Mouse (Mus musculus) adrenal gland, postnatal 10 days (tissue): ENCODE measurements at regions not wholly inside any gene's neighbourhood (a gene's known extent, or its start where the extent isn't known, plus 50 kb on each side); places are given as distances from the start of the nearest gene placed in this dataset.
A peak's percentile ranks its signal among the peaks of the same experiment; 100 is the strongest.

ENCODE experiments used
- DNase-seq: peaks from one replicate; pipeline ENCODE4 v3.0.0; 2021; ENCODE audit warnings: mixed read lengths

DNA sequence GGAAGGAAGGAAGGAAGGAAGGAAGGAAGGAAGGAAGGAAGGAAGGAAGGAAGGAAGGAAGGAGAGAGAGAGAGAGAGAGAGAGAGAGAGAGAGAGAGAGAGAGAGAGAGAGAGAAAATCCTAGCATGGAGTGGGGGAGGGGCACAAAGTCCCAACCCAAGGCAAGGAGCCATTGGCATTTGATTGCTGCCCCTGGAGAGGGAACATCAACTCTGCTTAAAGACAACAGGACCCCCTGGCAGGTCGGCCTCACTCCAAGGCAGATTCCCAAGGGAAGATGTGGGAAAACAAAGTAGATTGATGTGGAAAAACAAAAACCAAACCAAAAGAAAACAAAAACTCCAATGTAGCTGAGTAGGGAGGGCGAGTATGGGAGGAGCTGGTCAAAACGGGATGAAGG, 49.9 kb upstream of the Fzd10 start:
- no peak for DNase-seq

DNA sequence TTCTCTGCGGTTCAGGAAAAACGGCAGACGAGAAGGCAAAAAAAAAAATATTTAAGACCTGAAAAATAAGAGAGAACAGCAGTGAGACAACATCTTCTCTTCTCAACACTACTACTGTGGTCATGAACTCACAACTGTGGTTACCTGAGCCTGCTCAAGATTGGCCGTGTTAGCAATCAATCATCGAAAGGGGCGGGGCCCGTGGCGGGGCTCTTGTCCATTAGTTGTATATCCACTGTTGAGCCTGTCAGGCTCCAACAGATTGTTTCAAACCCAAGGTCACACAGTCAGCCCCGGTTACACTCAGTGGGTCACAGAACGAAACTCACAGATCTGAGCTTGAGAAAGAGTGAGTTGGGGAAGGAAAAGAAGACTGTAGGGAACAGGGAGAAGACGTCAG, 50.8 kb upstream of the Fzd10 start:
- no peak for DNase-seq

DNA sequence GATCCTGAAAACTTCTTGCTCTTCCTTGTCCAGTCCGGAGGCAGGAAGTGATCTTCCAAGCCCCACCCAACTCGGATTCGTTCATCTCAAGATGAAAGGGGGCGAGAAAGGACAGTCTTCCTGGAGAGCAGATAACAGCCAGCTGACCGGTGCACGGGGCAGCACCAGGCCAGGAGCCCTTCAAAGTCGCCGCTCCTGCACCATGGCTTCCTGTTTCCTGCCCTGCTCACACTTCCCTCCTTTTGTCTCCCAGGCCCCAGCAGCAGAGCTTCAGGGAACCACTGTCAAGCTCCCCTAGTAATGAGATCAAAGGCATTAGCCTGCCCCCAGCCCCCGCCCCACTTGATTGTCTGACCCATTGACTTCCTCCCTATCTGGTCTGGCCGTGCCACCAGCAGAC, 58.6 kb upstream of the Fzd10 start:
- DNase-seq = no peak

DNA sequence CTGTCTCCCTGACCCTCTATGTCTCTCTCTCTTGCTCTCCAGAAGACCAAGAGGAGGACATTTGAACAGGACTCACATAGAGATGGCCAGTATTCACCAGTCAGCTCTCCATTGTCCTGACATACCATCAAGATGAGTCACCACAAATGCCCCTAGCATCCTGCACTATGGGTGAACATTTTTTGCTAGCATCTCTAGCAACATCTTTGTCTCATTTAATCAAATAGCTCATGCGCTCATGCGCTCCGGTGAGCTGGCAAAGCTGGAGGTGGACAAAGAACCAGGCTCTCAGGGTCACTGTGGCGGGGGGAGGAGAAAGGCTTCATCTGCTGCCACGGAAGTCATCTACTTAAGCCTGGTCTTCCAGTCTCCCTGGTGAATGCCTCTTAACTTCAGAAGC, 62.0 kb upstream of the Fzd10 start:
- DNase-seq = no peak

DNA sequence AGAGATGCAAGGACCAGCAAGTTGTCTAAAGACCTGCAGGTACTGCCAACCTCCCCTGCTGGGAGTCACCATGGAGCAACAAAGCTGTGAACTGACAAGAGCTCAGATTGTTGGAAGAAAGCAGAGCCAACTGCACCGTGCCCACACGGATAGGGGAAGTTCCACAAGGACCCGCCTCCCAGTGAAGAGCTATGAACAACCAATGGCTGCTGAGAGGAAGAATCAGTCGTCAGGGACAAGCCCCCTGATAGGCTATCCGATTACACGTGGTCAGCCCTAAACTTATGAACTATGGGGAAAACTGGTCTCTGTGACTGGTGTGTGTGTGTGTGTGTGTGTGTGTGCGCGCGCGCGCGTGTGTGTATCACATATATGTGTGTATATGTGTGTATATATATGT, 63.4 kb upstream of the Fzd10 start:
- no peak for DNase-seq

DNA sequence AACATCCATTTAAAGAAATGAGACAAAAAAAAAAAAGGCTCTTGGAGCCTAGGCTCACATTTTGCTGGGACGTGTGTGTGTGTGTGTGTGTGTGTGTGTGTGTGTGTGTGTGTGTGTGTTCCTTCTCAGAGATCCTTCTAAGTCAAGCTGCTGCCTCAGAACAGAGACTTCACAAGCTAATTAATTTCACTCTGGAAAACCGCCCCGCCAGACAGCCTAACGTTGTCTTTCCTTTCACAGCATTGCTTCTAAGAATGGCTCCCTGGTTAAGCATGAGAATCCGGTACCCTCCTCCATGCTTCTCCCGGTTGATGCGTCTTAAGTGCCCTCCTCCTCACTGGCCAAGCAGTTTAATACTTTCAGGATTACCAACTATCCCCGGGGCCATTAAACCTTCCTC, 64.3 kb upstream of the Fzd10 start:
- no peak for DNase-seq

DNA sequence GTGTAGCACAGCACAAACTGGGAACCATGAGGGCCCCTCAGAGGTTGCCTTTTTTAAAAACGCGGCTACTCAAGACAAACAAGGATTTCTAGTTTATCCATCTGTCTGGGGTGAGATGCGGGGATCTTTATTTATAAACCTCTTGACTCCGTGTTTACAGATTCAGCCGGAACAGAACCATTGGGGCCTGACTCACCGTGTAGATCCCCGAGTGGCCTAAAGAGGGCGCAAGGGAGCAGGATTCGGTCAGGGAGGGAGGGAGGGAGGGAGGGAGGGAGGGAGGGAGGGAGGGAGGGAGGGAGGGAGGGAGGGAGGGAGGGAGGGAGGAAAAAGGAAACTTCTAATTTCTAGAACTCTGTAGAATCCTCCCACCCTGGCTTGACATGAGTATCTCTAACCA, 73.4 kb upstream of the Fzd10 start:
- DNase-seq = peak; percentile 65

DNA sequence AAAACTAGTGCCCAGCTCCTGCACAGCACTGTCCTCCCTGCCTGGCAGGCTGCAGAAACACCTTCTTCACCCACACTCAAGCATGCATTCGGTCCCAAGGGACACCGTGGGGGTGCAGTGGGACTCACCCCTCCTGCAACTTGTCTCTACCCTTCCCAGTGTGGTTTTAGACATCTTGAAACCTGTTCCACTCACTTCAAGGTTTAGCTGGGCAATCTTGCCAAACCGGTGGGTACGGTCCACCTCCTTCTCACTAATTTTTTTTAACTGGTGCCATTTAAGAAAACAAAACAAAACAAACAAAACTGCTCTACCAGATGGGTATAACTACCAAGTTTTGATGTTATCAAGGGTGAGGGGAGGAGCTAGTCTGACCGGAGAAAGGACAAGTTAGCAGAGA, 74.2 kb upstream of the Fzd10 start:
- DNase-seq = no peak

DNA sequence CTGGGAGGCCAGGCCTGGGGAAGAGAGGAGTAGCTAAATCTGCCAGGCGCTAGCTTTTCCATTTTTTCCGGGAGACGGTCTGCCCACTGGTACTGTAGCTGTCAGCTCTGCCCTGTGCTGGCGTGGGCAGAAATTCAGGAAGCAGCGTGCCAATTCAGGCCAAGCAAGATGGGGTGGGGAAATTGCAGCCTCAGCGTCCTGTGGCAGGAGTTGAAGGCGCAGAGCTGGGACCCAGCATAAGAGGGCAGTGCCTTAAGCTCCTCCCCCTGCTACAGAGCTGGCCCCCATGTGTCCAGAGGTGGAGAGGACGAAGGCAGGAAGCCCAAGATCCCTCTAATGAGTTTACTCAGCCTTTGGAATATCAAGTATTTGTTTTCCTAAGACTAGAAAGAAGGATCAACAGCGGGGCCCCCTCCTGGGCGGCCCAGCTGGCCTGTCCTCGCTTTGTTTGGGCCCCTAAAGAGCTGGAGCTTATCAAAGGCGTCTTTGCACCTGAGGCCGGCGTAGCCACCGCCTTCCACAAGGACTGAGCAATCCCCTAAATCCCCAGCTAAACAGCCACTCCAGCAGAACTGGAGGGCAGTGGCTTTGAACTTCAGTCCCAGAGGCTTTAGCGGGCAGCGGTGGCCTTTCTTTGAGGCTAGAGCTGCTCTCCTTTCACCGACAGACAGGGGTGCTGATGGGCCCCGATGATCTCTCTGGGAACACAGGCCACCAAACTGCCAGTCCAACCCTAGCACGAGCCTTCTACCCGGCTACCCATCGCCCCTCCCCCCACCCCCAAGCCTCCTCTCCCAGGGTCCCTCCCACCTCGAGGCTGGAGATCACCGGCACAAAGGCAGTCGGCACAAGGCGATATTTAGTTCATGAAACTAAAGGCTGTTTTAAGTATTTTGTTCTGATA, 76.0 kb upstream of the Fzd10 start:
- no peak for DNase-seq

DNA sequence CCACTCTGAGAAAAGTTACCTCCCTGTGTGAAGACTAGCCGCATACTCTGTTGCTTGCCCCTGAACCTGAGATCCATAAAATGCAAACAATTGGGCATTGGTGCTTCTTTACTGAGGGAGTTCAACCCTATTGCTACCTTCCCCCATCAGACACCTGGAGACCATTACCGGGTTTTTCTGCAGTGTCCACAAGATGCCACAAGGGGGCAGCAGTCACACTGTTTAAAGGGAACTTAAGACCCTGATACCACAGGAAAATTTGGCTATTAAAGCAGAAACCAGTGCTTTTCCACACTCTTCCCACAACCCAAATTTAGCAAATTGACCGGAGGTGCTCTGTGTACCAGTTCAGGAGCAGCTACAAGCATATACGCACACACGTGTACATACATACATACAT, 78.0 kb upstream of the Fzd10 start:
- DNase-seq = peak; percentile 56

DNA sequence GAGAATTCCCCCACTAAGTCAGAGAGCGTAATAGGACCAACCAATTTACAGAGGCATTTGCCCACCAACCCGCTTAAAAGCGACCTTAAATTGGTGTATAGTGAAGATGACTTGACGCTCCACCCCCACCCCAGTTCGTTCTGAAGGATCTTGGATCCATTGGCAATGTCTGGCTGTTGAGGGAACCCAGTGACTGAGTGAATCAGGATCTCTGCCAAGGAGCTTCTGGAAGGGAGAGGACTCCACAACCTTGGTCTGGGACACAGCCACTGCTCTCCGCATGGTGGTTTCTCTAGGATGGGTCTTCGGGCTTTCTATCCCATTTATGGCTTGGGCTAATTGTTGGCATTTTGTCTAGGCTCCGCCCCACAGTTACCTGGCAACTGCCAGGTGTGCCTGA, 83.3 kb upstream of the Fzd10 start:
- no peak for DNase-seq

DNA sequence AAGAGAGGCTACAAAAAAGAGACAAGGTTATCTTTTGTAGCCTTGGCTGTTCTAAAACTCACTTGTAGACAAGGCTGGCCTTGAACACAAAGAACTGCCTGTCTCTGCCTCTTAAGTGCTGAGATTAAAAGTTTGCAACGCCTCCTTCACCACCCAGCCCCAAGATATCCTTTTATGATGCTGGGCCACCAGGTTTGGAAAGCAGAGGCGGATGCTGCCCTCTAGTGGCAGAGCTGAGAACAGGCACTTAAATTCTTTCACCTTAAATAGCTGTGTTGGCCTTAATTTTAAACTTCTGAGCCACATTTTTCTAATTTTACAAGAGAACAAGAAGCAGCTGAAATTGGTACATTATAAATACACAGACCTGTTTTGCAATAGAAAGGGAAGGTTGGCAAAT, 82.5 kb upstream of the Tmem132d start:
- DNase-seq = peak; percentile 27

DNA sequence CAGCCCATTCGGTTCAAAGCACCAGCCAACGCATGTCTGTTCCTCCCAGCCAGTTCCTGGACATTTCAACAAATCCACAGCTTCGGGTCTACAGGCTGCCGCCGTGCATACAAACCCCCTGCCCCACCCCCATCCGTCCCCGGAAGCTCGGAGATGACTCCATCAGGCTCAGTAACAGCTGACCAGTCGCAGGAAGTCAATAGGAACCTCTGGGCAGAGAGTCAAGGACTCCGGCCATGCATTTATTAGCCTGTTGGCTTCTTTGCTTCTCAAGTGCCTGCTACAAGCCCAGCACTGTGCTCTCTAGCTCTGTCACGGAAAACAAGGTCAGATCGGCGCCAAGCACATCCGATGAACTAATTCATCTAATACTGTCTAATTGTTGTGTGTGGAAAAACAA, 80.4 kb upstream of the Tmem132d start:
- DNase-seq = no peak

DNA sequence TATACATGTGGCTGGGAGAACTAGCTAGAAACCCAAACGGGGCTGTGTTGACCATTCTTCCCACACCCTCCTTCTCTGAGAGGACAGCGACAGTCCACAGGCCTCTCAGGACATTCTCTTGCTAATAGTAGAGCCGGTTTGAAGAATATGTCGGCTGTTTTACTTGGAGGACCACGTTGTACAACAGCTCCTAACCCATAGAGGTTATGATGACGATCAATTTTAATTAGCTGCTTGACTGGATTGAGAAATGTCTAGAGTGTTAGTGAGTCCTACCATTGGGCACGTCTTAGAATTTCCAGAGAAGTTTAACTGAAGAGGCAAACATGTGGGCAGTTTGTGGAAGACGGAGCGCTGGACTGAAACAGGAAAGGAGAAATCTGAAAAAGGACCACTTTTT, 79.7 kb upstream of the Tmem132d start:
- DNase-seq = no peak

DNA sequence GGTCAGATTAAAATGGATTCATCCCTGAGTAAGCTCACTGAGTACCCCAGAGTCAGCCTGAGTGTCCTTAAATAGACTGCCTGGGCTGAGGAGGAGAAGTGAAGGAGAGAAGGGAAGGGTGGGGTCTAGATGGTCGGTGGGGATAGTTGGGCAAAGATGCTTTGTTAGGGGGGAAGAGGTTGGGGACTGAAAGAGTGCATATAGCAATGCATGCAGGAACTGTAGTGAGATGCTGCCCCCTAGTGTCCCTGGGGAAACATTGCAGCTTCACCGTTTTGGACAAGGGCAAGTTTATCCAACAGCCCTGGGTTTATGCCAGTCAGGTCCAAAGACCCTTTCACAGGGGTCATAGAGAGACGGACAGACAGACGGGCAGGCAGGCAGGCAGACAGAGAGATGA, 71.6 kb upstream of the Tmem132d start:
- DNase-seq = peak; percentile 54

DNA sequence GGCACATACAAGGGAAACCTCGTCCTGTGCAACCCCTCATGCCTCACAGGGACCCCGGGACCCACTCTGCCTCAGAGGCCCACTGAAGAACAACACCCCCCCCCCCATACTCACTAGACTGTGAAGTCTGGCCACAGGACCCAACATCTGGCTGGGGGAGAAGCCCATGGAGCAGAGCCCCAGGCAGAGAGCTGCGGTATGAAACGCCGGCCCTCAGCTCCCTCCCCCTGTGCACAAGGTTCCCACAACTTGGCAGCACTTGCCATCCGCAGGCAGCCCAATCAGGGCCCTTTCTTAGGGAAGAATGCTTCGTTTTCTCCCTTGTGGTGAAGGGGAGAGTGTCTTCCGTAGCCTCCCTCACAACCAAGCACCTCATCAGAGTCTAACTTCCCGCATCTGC, 66.6 kb upstream of the Tmem132d start:
- DNase-seq = no peak

DNA sequence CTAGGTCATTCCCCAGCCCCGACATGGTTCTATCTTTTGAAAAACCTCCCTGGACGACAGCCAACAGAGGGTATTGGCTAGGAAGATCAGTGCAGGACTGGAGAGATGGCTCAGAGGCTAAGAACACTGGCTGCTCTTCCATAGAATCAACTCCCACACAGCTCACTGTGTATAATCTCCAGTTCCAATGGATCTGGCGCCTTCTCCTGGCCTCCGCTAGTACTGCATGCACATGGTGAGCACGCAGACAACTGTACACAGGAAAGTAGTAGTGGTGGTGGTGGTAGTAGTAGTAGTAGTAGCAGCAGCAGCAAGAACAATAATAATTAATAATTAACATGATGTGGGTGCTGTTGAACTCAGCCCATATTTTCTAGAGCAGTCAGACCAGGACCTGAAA, 66.2 kb upstream of the Tmem132d start:
- DNase-seq = peak; percentile 48

DNA sequence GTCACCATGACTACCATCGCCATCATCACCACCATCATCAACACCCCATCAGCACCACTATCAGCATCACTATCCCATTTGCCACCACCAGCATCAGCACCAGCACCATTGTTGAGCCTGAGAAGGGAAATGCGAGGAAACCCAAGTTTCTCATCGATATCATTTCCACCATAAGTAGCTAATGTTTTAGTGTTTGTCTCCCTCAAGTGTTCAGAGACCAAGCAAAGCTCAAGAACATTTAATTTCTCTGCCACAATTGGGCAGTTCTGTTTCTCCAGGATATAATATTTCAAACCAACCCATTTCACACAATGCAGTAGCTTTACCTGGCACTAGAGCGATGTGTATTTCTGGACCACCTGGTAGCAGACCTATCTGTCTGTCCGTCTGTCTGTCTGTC, 59.7 kb upstream of the Tmem132d start:
- no peak for DNase-seq

DNA sequence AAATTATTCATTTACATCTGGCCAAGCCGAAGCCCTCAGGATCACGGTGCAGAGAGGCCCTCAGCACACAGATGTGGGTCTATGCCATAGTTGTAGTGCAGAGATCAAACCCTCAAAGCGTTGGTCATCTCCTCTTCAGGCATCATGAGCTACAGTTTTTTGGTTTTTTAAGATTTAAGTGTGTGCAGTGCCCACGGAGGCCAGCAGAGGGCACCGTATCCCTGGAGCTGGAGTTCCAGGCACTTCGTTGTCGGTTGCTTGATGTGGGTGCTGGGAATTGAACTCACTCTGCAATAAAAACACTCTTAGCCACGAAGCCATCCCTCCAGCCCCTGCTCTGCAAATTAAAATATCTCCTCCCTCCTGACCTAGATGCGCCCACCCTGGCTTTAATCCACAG, 58.3 kb upstream of the Tmem132d start:
- peak; percentile 26 for DNase-seq

DNA sequence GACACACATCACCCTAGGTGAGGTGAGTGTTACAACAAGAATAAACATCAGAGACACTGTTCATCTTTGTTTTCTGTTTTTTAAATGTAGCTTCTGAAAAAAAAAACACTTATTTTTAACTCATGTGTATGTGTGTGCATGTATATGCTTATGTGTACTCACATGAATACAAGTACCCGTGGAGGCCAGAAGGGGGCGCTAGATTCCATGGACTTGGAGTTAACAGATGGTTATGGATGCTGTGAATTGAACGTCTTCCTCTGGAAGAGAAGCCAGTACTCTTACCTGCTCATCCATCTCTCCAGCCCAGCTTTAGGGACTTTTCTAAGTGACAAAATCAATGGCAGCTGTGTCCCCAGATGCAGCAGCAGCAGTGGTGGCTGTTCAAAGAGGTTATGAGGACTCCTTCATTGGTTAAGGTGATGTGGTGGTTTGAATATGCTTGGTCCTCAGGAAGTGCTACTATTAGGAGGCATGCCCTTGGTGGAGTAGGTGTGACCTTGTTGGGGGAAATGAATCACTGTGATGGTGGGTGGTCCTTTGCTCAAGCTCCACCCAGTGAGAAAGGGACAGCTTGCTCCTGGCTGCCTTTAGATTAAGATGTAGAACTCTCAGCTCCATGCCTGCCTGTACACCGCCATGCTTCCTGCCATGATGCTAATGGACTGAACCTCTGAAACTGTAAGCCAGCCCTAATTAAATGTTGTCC, 56.1 kb upstream of the Tmem132d start:
- no peak for DNase-seq

DNA sequence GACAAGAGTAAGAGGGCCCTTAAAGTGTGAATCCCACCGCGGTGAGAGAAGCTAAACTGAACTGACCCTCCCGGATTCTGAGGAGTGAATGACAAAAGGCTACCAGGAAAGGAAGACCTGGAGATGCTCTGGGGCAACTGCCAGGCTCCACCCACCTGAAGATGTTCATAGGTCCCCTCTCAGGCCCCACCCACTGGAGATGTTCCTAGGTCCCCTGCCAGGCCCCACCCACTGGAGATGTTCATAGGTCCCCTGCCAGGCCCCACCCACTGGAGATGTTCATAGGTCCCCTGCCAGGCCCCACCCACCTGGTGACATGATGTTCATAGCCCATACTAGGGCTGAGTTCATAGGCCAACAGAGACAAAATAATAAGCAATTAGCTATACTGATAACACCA, 54.5 kb upstream of the Tmem132d start:
- DNase-seq = no peak

DNA sequence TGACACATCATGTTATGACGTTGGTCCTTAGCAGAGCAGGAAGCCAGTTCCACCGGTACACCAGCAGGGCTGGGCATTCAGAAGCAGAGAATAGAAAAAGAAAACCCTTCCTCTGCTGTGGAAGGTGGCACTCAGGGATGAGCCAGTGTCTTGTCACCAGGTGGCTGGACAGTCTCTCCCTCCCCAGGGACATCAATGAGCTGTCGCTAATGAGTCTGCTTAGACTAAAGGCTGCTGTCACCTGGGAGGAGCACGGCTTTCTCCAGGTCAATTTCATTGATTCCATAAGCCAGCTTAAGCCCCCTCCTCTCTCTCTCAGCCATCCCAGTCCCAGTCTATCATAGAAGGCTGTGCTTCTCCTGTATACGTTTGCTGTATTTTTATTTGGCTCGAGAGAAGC, 51.2 kb upstream of the Tmem132d start:
- DNase-seq = no peak

DNA sequence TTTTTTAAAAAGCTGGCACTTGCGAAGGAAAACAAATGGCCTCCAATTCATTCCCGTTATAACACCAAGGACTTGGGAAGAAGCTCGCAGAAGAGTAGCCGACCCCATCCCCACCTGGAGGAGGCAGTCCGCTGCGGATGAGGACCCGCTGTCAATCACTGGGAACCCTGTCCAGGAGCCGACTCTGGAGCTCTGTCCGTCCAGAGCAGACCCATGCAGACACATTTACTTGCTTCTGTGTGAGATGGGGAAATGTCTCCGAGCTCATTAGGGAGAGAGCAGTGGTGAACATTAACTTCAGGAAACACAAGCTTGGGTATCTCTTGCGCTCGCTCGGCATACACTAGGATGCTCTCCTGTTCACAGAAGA, 50.5 kb upstream of the Tmem132d start:
- DNase-seq = no peak
